Mouse (Mus musculus): ENCODE measurements around the gene Fcho2.

- TF ChIP-seq CTCF (IDR thresholded peaks at IDR 0.05; ENCODE audit: extremely low read depth, insufficient read depth, insufficient read length, insufficient replicate concordance) (no peak), POLR2A (IDR thresholded peaks at IDR 0.05; ENCODE audit: low read depth, low read length) (no peak)
These were observed 124.4 kb downstream of the Fcho2 start for GRCm38 (mm10) chr13:98690886-98691285.
